Mouse (Mus musculus) forelimb bud, embryonic 11.5 days (tissue): Measurements from ENCODE around the gene Borcs8.

Experiments
- DNase-seq: peaks from one replicate; pipeline ENCODE4 v3.0.0-alpha.2; 2012; ENCODE audit warnings: low read depth, low spot score

Borcs8 gene

GRCm38 (mm10) chr8:70134086-70134485 is 5.2 kb upstream of the Borcs8 start:
- DNase-seq, result no peak

- no peak for DNase-seq
These were observed 4.4 kb upstream of the Borcs8 start for GRCm38 (mm10) chr8:70134931-70135330.

GRCm38 (mm10) chr8:70136591-70136990 is 2.7 kb upstream of the Borcs8 start:
- no peak for DNase-seq

- no peak for DNase-seq
These were observed 1.4 kb upstream of the Borcs8 start for GRCm38 (mm10) chr8:70137890-70138289.

GRCm38 (mm10) chr8:70139981-70140380 is 682 bp downstream of the Borcs8 start:
- DNase-seq, result no peak

- no peak for DNase-seq
These were observed 8.6 kb downstream of the Borcs8 start for GRCm38 (mm10) chr8:70147678-70148607.

GRCm38 (mm10) chr8:70150158-70150557 is 10.9 kb downstream of the Borcs8 start:
- DNase-seq, result no peak

GRCm38 (mm10) chr8:70152537-70153257 is 13.4 kb downstream of the Borcs8 start:
- peak; percentile 76 for DNase-seq

GRCm38 (mm10) chr8:70157240-70157800 is 18.0 kb downstream of the Borcs8 start:
- no peak for DNase-seq

- peak; percentile 71 for DNase-seq
These were observed 19.0 kb downstream of the Borcs8 start for GRCm38 (mm10) chr8:70158069-70158853.

- DNase-seq, result no peak
These were observed 19.9 kb downstream of the Borcs8 start for GRCm38 (mm10) chr8:70159211-70159610.

GRCm38 (mm10) chr8:70160015-70160414 is 20.7 kb downstream of the Borcs8 start:
- DNase-seq, result no peak

- no peak for DNase-seq
These were observed 24.0 kb downstream of the Borcs8 start for GRCm38 (mm10) chr8:70163316-70163715.

GRCm38 (mm10) chr8:70166504-70167110 is 27.3 kb downstream of the Borcs8 start:
- DNase-seq, result peak; percentile 75

GRCm38 (mm10) chr8:70170116-70170515 is 30.8 kb downstream of the Borcs8 start:
- DNase-seq, result no peak

GRCm38 (mm10) chr8:70170748-70171147 is 31.4 kb downstream of the Borcs8 start:
- DNase-seq, result no peak

GRCm38 (mm10) chr8:70171240-70171639 is 31.9 kb downstream of the Borcs8 start:
- no peak for DNase-seq

- DNase-seq, result peak; percentile 93
These were observed 32.9 kb downstream of the Borcs8 start, which contains the start of gene Tmem161a for GRCm38 (mm10) chr8:70172043-70172681. Tmem161a (plus strand) TSS chr8:70172356.

GRCm38 (mm10) chr8:70173320-70173719 is 34.0 kb downstream of the Borcs8 start:
- DNase-seq, result no peak

GRCm38 (mm10) chr8:70174079-70174478 is 34.8 kb downstream of the Borcs8 start:
- DNase-seq, result no peak
